Mouse (Mus musculus) midbrain, embryonic 12.5 days (tissue): Measurements from ENCODE around the gene Gm11027. TPM values are rescaled to one million over a fixed set of nuclear protein-coding genes. Genes with fewer than 3 reads are reported as not detected.

ENCODE experiments used
- ATAC-seq: fragments of 200-750 bp; cut with Nextera tagmentation; 2 replicates; pipeline ENCODE4 v1.8.0; 2017; ENCODE audit warnings: low read depth, moderate TSS enrichment, moderate library complexity; ENCODE audit not compliant: low FRiP score
- H3K27ac ChIP-seq: fragments of 300-500 bp; sonication (generic); replicated peaks from 2 replicates; pipeline ENCODE4 v1.5.1; 2016; ENCODE audit warnings: mild to moderate bottlenecking
- H3K27me3 ChIP-seq: fragments of 300-500 bp; sonication (generic); 2 replicates; pipeline ENCODE4 v1.6.1; 2016; ENCODE audit warnings: mild to moderate bottlenecking
- H3K36me3 ChIP-seq: fragments of 300-500 bp; sonication (generic); 2 replicates; pipeline ENCODE4 v1.6.1; 2016
- H3K4me1 ChIP-seq: fragments of 300-500 bp; sonication (generic); 2 replicates; pipeline ENCODE4 v1.6.1; 2016
- H3K4me2 ChIP-seq: fragments of 300-500 bp; sonication (generic); replicated peaks from 2 replicates; pipeline ENCODE4 v1.6.1; 2016; ENCODE audit warnings: mild to moderate bottlenecking, moderate library complexity
- H3K4me3 ChIP-seq: fragments of 300-500 bp; sonication (generic); 2 replicates; pipeline ENCODE4 v1.5.1; 2016; ENCODE audit warnings: mild to moderate bottlenecking
- H3K9ac ChIP-seq: fragments of 300-500 bp; sonication (generic); replicated peaks from 2 replicates; pipeline ENCODE4 v1.6.1; 2016; ENCODE audit warnings: mild to moderate bottlenecking, moderate library complexity
- H3K9me3 ChIP-seq: fragments of 300-500 bp; sonication (generic); 2 replicates; pipeline ENCODE4 v1.6.1; 2016; ENCODE audit warnings: mild to moderate bottlenecking
- WGBS: fragments of 180-500 bp; shearing (Covaris S2); methylation state at CpG from one replicate; pipeline ENCODE4 v1.1.7; 2016; 5-methylcytosine and 5-hydroxymethylcytosine counted together
- polyA plus RNA-seq: library from polyadenylated mRNA; unstranded; fragments of >200 nt; fragmentation: Nextera tagmentation; extraction: Ambion mirVana; gene quantifications from 2 replicates; pipeline ENCODE4 v1.2.1, GENCODE M21; 2016

Gene Gm11027
- polyA plus RNA-seq, 1 experiment from 2014 or later: not detected

DNA sequence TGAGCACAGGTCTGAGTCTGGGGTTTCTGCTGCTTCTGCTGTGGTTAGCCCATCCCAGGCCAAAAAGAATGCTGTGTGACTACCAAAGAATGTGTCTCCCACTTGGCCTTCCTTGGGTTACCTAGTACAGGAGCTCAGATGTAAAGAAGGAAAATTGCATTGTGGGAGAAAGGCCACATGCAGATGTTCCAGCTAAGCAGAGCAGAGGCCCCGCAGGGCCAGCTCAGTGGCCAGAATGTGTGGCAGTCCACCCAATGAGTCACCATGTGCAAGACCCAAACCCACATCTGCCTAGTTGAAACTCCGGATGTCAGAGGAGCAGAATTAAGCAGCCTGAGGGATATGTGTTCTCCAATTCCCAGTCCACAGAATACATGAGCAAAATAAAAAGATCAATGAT lies 16.9 kb upstream of the Gm11027 start:
- 91% methylated on average over 2 of the region's 2 CpGs for WGBS
- Histone ChIP-seq H3K4me3 (no peak overlapping the region), H3K4me2 (no peak overlapping the region), H3K4me1 (peaks cover 6% of the 10 kb centered on the region; the same call in 1 of the 2 replicates), H3K9ac (no peak overlapping the region), H3K27ac (no peak overlapping the region), H3K9me3 (no peaks in the 10 kb centered on the region), H3K27me3 (no peaks in the 10 kb centered on the region), H3K36me3 (peaks cover 9% of the 10 kb centered on the region; the same call in 1 of the 2 replicates)
- no peak for ATAC-seq

DNA sequence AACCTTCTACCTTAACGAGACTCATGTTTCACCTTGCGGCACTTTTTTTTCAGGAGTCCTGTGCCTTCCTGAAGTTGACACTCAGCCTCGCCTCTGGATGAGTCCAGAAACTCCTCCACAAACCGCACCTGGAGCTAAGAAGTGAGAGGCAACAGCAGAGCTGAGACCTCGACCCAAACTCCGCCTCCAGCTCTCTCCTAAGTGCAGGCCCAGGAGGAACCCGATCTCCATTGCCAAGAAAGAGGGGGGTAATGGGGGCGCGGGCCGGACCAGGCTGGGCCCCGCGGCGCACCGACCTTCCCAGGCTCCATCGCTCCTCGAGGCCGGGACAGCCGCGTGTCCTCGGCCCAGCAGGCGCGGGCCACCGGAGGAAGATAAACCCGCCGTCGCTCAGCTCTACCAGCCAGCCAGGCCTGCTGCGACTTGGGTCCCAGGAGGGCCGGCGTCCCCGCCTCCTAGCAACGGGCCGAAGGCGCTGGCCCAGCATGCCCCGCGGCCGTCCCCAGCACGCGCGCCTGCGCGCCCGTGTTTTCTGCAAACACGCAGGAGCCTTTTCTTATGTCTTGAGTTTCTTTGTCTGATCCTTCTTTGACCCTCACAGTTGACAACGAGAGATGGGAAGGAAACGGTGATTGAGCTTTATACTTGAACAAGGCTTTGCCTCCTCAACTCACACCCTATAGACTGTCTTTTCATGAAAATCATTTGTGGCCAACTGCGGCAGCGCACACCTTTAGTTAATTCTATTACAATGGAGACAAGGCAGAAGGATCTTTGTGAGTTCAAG lies 12.4 kb upstream of the Gm11027 start, which contains the start of gene Wdr60:
Gene Wdr60 (minus strand): TSS at position 468 of the 787 bp plus-strand sequence.
- 4% methylated on average over 47 of the region's 47 CpGs for WGBS
- Histone ChIP-seq H3K4me1 (peaks cover 6% of the 10 kb centered on the region; the same call in 1 of the 2 replicates), H3K27me3 (0 out of 2 replicates have a peak, but pooled peaks cover 6% of the 10 kb centered on the region), H3K4me2 (peak within 1 kb of the TSS; percentile 61), H3K9ac (peak within 1 kb of the TSS; percentile 65), H3K27ac (peak within 1 kb of the TSS; percentile 71), H3K36me3 (no peaks in the 10 kb centered on the region), H3K9me3 (no peaks in the 10 kb centered on the region), H3K4me3 (peak within 1 kb of the TSS; percentile 53)
- ATAC-seq: peak; percentile 99

DNA sequence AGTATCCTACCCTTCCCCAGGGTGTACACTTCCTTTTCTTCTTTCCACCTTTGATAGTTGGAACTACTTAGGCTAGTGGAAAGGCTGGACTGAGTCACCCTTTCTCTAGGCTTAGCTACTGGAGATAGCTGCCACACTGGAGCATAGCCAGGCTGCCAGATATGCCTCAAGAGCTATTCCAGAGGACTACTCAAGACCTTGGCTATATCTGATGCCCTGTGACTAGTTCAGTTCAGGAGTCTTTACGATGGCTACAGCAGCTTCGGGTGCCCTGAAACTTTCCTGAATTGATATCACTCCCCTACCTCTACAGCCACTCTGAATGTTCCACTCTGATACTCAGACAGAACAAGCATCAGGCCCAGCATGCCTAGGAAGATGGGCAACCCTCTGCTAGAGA lies 10.4 kb upstream of the Gm11027 start:
- Histone ChIP-seq H3K4me3 (no peak overlapping the region), H3K4me1 (peaks cover 6% of the 10 kb centered on the region; the same call in 1 of the 2 replicates), H3K4me2 (no peak overlapping the region), H3K27me3 (0 out of 2 replicates have a peak, but pooled peaks cover 6% of the 10 kb centered on the region), H3K9ac (no peak overlapping the region), H3K9me3 (no peaks in the 10 kb centered on the region), H3K27ac (no peak overlapping the region), H3K36me3 (no peaks in the 10 kb centered on the region)
- 86% methylated on average over 2 of the region's 2 CpGs for WGBS
- no peak for ATAC-seq

DNA sequence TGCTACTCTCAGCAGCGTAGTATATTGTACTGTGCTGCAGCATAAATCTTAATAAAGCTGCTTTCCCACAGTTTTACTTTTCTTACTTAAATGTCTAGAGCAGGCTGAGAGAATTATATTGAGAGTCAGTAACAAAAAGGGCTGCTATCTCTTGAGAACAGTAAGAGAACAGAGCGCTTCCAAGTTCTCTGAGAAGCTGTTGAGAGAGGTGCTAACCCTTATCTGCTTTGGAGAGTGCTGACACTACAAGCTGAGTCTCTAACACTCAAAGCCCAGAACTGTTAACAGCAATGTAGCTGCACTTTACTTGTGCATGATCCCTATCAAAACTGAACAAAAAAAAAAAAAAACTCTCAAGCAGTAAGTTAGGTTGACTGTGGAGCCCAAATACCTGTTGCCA lies 9.9 kb upstream of the Gm11027 start:
- Histone ChIP-seq H3K27me3 (0 out of 2 replicates have a peak, but pooled peaks cover 6% of the 10 kb centered on the region), H3K4me2 (no peak overlapping the region), H3K36me3 (no peaks in the 10 kb centered on the region), H3K9me3 (no peaks in the 10 kb centered on the region), H3K9ac (no peak overlapping the region), H3K27ac (no peak overlapping the region), H3K4me3 (no peak overlapping the region), H3K4me1 (peaks cover 6% of the 10 kb centered on the region; the same call in 1 of the 2 replicates)
- WGBS: 84% methylated on average over 2 of the region's 2 CpGs
- ATAC-seq: no peak

DNA sequence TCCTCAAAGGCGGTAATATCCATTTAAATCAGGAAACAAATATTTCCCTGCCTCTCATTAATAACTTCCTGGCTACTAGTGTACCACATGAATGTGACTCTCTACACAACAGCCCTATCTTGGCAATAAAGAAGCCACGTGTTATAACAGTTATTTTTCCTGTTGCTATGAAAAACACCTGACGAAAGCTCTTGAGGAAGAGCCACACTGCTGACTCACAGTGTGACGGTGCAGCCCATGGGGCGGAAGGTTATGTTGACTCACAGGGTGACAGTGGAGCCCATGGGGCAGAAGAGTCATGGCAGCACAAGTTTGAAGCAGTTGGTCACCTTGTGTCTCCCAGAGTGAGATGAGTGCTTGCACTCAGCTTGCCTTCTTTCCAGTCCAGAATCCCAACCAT lies 5.7 kb upstream of the Gm11027 start:
- Histone ChIP-seq H3K27me3 (0 out of 2 replicates have a peak, but pooled peaks cover 6% of the 10 kb centered on the region), H3K9ac (no peak overlapping the region), H3K4me3 (no peak overlapping the region), H3K36me3 (no peaks in the 10 kb centered on the region), H3K9me3 (no peaks in the 10 kb centered on the region), H3K4me1 (no peaks in the 10 kb centered on the region), H3K4me2 (no peak overlapping the region), H3K27ac (no peak overlapping the region)
- no peak for ATAC-seq
- 79% methylated on average over 5 of the region's 5 CpGs for WGBS

DNA sequence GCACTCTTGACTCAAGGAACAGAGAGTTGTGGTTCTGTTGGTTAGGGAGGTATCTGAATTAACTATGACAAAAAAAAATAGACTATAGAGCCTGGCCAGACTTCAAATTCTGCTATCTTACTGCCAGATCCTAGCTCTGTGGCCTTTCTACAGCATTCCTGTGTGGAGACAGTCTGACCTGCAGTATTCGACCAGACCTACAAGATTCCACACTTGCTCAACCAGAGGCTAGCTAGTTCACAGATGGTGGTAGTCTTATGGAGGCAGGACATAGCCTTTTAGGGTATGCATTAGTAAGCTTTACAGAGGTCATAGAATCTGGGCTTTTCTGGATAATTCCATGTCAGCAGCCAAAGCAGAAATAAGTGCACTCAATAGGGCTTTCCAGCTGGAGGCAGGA lies 4.6 kb upstream of the Gm11027 start:
- Histone ChIP-seq H3K4me1 (no peaks in the 10 kb centered on the region), H3K27ac (no peak overlapping the region), H3K27me3 (no peaks in the 10 kb centered on the region), H3K4me3 (no peak overlapping the region), H3K36me3 (no peaks in the 10 kb centered on the region), H3K9ac (no peak overlapping the region), H3K9me3 (no peaks in the 10 kb centered on the region), H3K4me2 (no peak overlapping the region)
- whole genome bisulfite sequencing: 81% methylated on average over 1 of the region's 1 CpGs
- no peak for ATAC-seq

DNA sequence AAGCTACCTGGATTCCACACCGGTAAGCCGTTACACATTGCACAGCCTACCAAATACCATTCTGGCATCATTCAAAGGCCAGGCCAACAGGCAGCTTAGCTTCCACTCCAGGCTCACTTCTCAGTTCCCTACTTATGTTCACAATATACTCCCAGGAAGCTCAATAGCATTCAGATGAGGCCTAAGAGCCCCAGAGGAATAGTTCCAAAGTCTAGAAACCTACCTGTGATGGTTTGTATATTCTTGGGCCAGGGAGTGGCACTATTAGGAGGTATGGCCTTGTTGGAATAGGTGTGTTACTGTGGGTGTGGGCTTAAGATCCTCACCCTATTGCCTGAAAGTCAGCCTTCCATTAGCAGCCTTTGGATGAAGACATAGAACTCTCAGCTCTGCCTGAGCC lies 4.1 kb upstream of the Gm11027 start:
- no peak overlapping the region for H3K27ac ChIP-seq
- no peak overlapping the region for H3K9ac ChIP-seq
- ATAC-seq: no peak
- no peak overlapping the region for H3K4me3 ChIP-seq
- H3K9me3 ChIP-seq: no peaks in the 10 kb centered on the region
- H3K4me1 ChIP-seq: no peaks in the 10 kb centered on the region
- no peaks in the 10 kb centered on the region for H3K36me3 ChIP-seq
- WGBS: 93% methylated on average over 2 of the region's 2 CpGs
- no peaks in the 10 kb centered on the region for H3K27me3 ChIP-seq
- H3K4me2 ChIP-seq: no peak overlapping the region

DNA sequence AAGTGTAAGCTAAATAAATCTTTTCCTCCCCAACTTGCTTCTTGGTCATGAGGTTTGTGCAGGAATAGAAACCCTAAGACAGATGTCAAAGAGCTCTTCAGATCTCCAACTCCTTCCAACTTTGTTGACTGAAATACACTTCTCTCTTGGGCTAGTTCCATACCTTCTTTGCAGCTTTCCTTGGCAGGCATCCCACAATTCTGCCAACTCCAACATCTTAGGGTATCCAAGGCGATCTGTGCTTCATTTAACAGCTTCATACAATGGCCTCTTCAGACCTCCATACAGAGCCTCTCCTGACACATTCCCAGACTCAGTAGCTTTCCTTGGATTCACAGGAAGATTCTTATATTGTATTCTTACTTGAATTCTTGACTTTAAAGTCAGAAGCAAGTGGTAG lies 1.5 kb upstream of the Gm11027 start:
- no peak overlapping the region for H3K4me2 ChIP-seq
- WGBS: 60% methylated on average over 1 of the region's 1 CpGs

DNA sequence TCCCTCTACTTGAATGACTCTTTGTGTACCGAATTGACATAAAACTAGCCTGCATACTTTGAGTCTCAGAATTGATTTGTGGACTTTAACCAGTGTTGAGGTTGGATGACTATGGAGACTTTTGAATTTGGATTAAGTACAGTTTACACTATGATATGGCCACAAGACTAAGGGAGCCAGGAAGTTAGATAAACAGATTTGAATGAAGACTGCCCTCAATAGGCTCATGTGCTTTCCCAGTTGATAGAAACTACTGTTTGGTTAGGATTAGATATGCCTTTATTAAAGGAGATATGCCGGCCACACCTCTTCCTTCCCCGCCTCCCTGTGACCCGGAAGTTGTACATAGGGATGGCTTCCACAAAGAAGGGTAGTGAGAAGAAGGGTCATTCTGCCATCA lies 445 bp downstream of the Gm11027 start:
- WGBS: 86% methylated on average over 4 of the region's 4 CpGs
- Histone ChIP-seq H3K9me3 (no peaks in the 10 kb centered on the region), H3K4me2 (no peak overlapping the region), H3K4me3 (no peak overlapping the region), H3K4me1 (peaks cover 4% of the 10 kb centered on the region; the same call in 1 of the 2 replicates), H3K9ac (no peak overlapping the region), H3K27me3 (no peaks in the 10 kb centered on the region), H3K36me3 (no peaks in the 10 kb centered on the region), H3K27ac (no peak overlapping the region)
- no peak for ATAC-seq

More for the DNA sequence above, 1.5 kb upstream of the Gm11027 start:
- H3K27ac ChIP-seq: no peak overlapping the region
- no peaks in the 10 kb centered on the region for H3K4me1 ChIP-seq
- no peak overlapping the region for H3K9ac ChIP-seq
- H3K9me3 ChIP-seq: no peaks in the 10 kb centered on the region
- H3K27me3 ChIP-seq: no peaks in the 10 kb centered on the region
- ATAC-seq: no peak
- H3K36me3 ChIP-seq: no peaks in the 10 kb centered on the region
- no peak overlapping the region for H3K4me3 ChIP-seq

DNA sequence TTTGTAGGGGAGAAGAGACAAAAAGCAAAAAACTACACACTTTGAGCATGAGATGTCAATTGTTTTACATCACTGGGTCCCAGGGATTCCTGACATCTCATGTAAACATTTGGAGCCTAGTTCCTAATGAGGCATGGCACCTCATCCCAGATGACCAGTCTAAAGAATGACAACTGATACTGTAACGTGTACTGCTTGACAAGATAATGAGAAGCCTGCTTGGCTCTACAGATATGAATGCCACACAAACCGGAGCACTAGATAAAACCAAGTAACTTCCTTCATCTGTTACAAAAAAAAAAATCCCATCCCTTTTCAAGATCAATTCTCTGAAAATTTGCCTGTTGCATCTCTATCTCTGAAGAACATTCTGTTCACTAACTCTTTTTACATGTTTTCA lies 1.8 kb downstream of the Gm11027 start:
- H3K27ac ChIP-seq: no peak overlapping the region
- H3K4me3 ChIP-seq: no peak overlapping the region
- no peaks in the 10 kb centered on the region for H3K36me3 ChIP-seq
- no peaks in the 10 kb centered on the region for H3K27me3 ChIP-seq
- H3K9ac ChIP-seq: no peak overlapping the region
- no peak overlapping the region for H3K4me2 ChIP-seq
- WGBS: 74% methylated on average over 2 of the region's 2 CpGs
- H3K4me1 ChIP-seq: peaks cover 6% of the 10 kb centered on the region
- H3K9me3 ChIP-seq: no peaks in the 10 kb centered on the region
- no peak for ATAC-seq

DNA sequence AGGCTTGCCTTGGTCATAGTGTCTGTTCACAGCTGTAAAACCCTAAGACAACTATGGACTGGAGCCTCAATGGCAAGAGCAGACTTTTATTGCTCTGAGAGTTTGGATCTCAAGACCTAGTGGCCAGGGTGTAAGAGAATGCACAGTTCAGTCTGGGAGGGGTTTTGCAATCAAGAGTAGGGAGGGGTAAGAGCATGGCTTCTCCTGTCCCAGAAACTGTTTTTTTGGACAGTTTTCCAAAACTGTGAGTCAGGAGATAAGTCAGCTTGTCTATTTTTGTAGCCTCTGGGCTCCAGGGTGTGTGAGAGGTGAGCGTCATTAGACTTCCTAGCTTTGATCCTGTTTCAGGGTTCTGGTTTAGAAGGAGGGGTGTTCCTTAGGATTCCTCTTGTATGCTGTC lies 3.4 kb downstream of the Gm11027 start:
- WGBS: 88% methylated on average over 1 of the region's 1 CpGs
- H3K9me3 ChIP-seq: no peaks in the 10 kb centered on the region

DNA sequence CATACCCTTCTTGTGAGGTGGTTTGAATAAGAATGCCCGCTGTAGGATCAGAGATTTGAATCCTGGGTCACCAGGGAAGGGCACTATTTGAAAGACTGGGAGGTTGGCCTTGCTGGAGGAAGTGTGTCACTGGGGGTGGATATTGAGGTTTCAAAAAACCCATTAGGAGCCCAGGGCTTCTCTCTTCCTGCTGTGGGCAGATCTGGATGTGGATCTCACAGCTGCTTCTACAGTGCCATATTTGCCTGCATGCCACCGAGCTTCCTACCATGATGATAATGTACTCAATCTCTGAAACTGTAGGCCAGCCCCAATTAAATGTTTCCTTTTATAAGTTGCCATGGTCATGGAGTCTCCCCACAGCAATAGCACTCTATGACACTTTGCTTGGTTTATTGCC lies 4.0 kb downstream of the Gm11027 start:
- H3K27ac ChIP-seq: no peak overlapping the region
- no peaks in the 10 kb centered on the region for H3K27me3 ChIP-seq
- H3K4me3 ChIP-seq: no peak overlapping the region
- H3K4me1 ChIP-seq: peaks cover 9% of the 10 kb centered on the region
- no peaks in the 10 kb centered on the region for H3K36me3 ChIP-seq
- no peak for ATAC-seq
- 100% methylated on average over 2 of the region's 2 CpGs for WGBS
- H3K4me2 ChIP-seq: no peak overlapping the region
- H3K9me3 ChIP-seq: no peaks in the 10 kb centered on the region
- no peak overlapping the region for H3K9ac ChIP-seq

More for the DNA sequence above, 3.4 kb downstream of the Gm11027 start:
- Histone ChIP-seq H3K27ac (no peak overlapping the region), H3K36me3 (no peaks in the 10 kb centered on the region), H3K4me3 (no peak overlapping the region), H3K9ac (no peak overlapping the region), H3K4me2 (no peak overlapping the region), H3K27me3 (no peaks in the 10 kb centered on the region), H3K4me1 (peaks cover 9% of the 10 kb centered on the region)
- ATAC-seq: no peak
